Mouse (Mus musculus): ENCODE results near the gene Gm3269. TPM values are rescaled to one million over a fixed set of nuclear protein-coding genes. Genes with fewer than 3 reads are reported as not detected.
"Not testable (repeated sequence)": the region's sequence is repeated elsewhere in the genome, so short reads cannot be mapped to it uniquely, and the experiment has no call there.

Gm3269 gene
- under 1 TPM in 1 of 2 experiments, not detected in 1; 0.44 TPM for total RNA-seq (2021)

- DNase-seq; intact Hi-C loops (cut with DNase I): not testable (repeated sequence)
Observed at GRCm38 (mm10) chr14:4837806-4838205, at the start of gene Gm3269. TSS of gene Gm3269 (plus strand) at chr14:4838106.

- DNase-seq; intact Hi-C loops (cut with DNase I): not testable (repeated sequence)
Observed at GRCm38 (mm10) chr14:4806421-4806820, 31.5 kb upstream of the Gm3269 start.

- intact Hi-C loops (cut with DNase I); DNase-seq: not testable (repeated sequence)
Observed at GRCm38 (mm10) chr14:4821950-4822349, 16.0 kb upstream of the Gm3269 start.

- intact Hi-C loops (cut with DNase I): not testable (repeated sequence)
- peak; percentile 1 for DNase-seq
Observed at GRCm38 (mm10) chr14:4855299-4855980, 17.5 kb downstream of the Gm3269 start, which contains the start of gene Gm3264. TSS of gene Gm3264 (plus strand) at chr14:4855576.

GRCm38 (mm10) chr14:4892116-4892515 is 54.2 kb downstream of the Gm3269 start, which contains the start of gene Gm3278:
TSS of gene Gm3278 (plus strand) at chr14:4892416.
- DNase-seq: not testable (repeated sequence)

More at GRCm38 (mm10) chr14:4892116-4892515, 54.2 kb downstream of the Gm3269 start, which contains the start of gene Gm3278:
- intact Hi-C loops (cut with DNase I): not testable (repeated sequence)

Other genes starting within 250 kb of the Gm3269 start
- gene Gm8159, start 205.8 kb upstream of the Gm3269 start, total RNA-seq (2021): 1 to 10 TPM; 1.0 to 1.2 TPM
- gene Gm3239, start 173.9 kb upstream of the Gm3269 start, total RNA-seq (2021): 1 to 10 TPM in 1 of 2 experiments, under 1 TPM in 1; 0.66 to 1.0 TPM
- gene Gm7876, start 128.9 kb upstream of the Gm3269 start, total RNA-seq (2021): under 1 TPM; 0.52 TPM
- 1 to 10 TPM; 2.5 to 2.6 TPM for gene Gm3252, start 111.3 kb upstream of the Gm3269 start, total RNA-seq (2021)
- gene Gm9602, start 61.8 kb upstream of the Gm3269 start, total RNA-seq (2021): not detected
- gene Gm3264, start 17.5 kb downstream of the Gm3269 start, total RNA-seq (2021): 10 to 100 TPM; 35.8 to 36.1 TPM
- not detected for gene Gm3278, start 54.3 kb downstream of the Gm3269 start, total RNA-seq (2021)
- not detected for gene Gm8297, start 145.8 kb downstream of the Gm3269 start, total RNA-seq (2021)
- gene Gm3298, start 177.8 kb downstream of the Gm3269 start, total RNA-seq (2021): 1 to 10 TPM; 1.6 to 2.5 TPM
- gene 4930555G01Rik, start 212.5 kb downstream of the Gm3269 start, total RNA-seq (2021): not detected
- gene Gm8281, start 232.9 kb downstream of the Gm3269 start, total RNA-seq (2021): 10 to 100 TPM; 11.4 to 13.8 TPM